Mouse (Mus musculus) kidney, postnatal 0 days (tissue): ENCODE results near the gene Drd3. TPM values are rescaled to one million over a fixed set of nuclear protein-coding genes. Genes with fewer than 3 reads are reported as not detected.

Source experiments
- ATAC-seq: fragments of 200-750 bp; cut with Nextera tagmentation; replicated peaks from 2 replicates; pipeline ENCODE4 v1.8.0; 2017; ENCODE audit warnings: low read depth, moderate number of reproducible peaks, moderate TSS enrichment, moderate library complexity; ENCODE audit not compliant: low FRiP score
- DNase-seq: peaks from one replicate; pipeline ENCODE4 v3.0.0-alpha.2; 2016; ENCODE audit warnings: low spot score
- H3K27ac ChIP-seq: fragments of 300-500 bp; sonication (generic); 2 replicates; pipeline ENCODE4 v1.5.1; 2014; ENCODE audit warnings: mild to moderate bottlenecking
- H3K27me3 ChIP-seq: fragments of 300-500 bp; sonication (generic); 2 replicates; pipeline ENCODE4 v1.6.1; 2014; ENCODE audit warnings: low read length, mixed read lengths; ENCODE audit not compliant: insufficient read depth
- H3K36me3 ChIP-seq: fragments of 300-500 bp; sonication (generic); 2 replicates; pipeline ENCODE4 v1.6.1; 2014; ENCODE audit warnings: low read length, mixed read lengths; ENCODE audit not compliant: insufficient read depth
- H3K4me1 ChIP-seq: fragments of 300-500 bp; sonication (generic); replicated peaks from 2 replicates; pipeline ENCODE4 v1.6.1; 2014; ENCODE audit warnings: antibody characterized with exemption, low read length, mixed read lengths; ENCODE audit not compliant: insufficient read depth
- H3K4me2 ChIP-seq: fragments of 300-500 bp; sonication (generic); 2 replicates; pipeline ENCODE4 v1.6.1; 2014; ENCODE audit warnings: mild to moderate bottlenecking, low read length, moderate library complexity, mixed read lengths
- H3K4me3 ChIP-seq: fragments of 300-500 bp; sonication (generic); replicated peaks from 2 replicates; pipeline ENCODE4 v1.5.1; 2014; ENCODE audit warnings: low read depth, low read length
- H3K9ac ChIP-seq: fragments of 300-500 bp; sonication (generic); 2 replicates; pipeline ENCODE4 v1.6.1; 2014; ENCODE audit warnings: low read depth, low read length
- H3K9me3 ChIP-seq: fragments of 300-500 bp; sonication (generic); replicated peaks from 2 replicates; pipeline ENCODE4 v1.6.1; 2016; ENCODE audit warnings: low read length, inconsistent platforms, mixed read lengths
- CTCF ChIP-seq: IDR thresholded peaks from 2 replicates; pipeline ENCODE4 v1.5.1; 2016; ENCODE audit warnings: antibody characterized with exemption, low read depth, mild to moderate bottlenecking, moderate library complexity
- WGBS: fragments of 180-500 bp; shearing (Covaris S2); extraction: QIAGEN DNeasy Blood & Tissue Kit; methylation state at CpG from one replicate; pipeline ENCODE4 v1.1.7; 2014; 5-methylcytosine and 5-hydroxymethylcytosine counted together
- microRNA-seq: library from miRNA; unstranded; fragments of <30 nt; microRNA quantifications from one replicate; pipeline ENCODE4, GENCODE M21; 2016
- polyA plus RNA-seq: library from polyadenylated mRNA; unstranded; fragments of >200 nt; fragmentation: Nextera tagmentation; extraction: Ambion mirVana; gene quantifications from 2 replicates; pipeline ENCODE4 v1.2.1, GENCODE M21; 2015

Drd3 gene
- polyA plus RNA-seq, 1 experiment from 2014 or later = 0.08 TPM

DNA sequence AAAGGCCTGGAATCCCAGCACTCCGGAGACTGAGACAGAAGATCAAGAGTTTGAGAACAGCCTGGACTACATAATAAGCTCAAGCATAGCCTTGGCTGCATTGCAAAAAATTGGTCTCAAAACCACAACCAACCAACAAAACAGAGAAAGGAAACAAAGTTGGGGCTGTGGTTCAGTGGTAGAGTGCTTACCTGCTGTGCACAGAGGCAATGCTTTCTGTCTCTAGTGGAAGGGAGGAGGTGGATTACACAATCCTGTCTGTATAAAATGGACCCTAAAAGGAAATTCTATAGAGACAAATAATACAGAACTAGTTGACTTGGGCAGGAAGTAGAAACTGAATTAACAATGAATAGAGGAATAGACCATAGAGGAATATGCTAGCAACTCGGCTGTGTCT is 78.1 kb downstream of the Drd3 start:
- ATAC-seq = no peak

DNA sequence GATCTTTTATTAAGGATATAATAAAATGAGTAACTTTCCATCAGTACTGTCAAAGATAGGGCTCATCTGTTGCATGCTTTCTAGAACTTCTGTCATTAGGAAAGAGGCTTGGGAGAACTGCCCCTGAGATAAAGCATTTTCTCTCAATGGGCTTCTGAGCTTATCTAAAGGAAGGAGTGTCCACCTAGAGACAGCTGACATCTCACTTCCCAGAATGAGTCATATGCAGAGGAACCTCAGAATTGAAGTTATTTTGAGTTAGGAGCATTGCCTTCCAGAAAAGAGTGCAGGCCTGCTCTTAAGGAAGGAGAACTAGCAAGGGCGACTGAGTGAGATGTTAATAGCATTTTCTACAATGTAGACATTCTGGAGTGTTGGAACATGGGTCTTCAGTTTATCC is 87.4 kb downstream of the Drd3 start:
- H3K4me2 ChIP-seq = no peak overlapping the region
- H3K4me1 ChIP-seq = no peaks in the 10 kb centered on the region
- H3K36me3 ChIP-seq = no peaks in the 10 kb centered on the region
- TF ChIP-seq CTCF = no peak
- no peak for ATAC-seq
- no peak overlapping the region for H3K4me3 ChIP-seq
- H3K9ac ChIP-seq = no peak overlapping the region
- 91% methylated on average over 1 of the region's 1 CpGs for WGBS
- DNase-seq = no peak
- H3K9me3 ChIP-seq = no peaks in the 10 kb centered on the region
- H3K27ac ChIP-seq = no peak overlapping the region
- no peaks in the 10 kb centered on the region for H3K27me3 ChIP-seq

More for the DNA sequence above, 78.1 kb downstream of the Drd3 start:
- no peak for DNase-seq
- TF ChIP-seq CTCF = no peak
- WGBS = 93% methylated on average over 2 of the region's 2 CpGs
- H3K36me3 ChIP-seq = no peaks in the 10 kb centered on the region
- H3K27ac ChIP-seq = no peak overlapping the region
- H3K4me3 ChIP-seq = no peak overlapping the region
- no peaks in the 10 kb centered on the region for H3K9me3 ChIP-seq
- H3K4me2 ChIP-seq = no peak overlapping the region
- H3K27me3 ChIP-seq = no peaks in the 10 kb centered on the region
- no peak overlapping the region for H3K9ac ChIP-seq
- no peaks in the 10 kb centered on the region for H3K4me1 ChIP-seq

DNA sequence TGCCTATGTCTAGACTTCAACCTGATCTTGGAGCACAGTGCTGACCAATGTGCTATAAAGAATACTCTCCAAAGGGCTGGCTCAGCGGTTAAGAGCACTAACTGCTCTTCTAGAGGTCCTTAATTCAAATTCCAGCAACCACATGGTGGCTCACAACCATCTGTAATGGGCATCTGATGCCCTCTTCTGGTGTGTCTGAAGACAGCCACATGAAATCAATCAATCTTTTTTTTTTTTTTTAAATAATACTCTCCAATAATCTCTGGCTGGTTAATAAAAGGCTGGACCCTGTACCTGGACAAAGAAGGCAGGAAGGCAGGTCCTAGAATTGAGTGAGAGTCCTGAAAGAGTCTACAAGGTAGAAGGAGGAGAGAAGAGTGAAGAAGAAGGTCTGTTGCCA is 96.0 kb downstream of the Drd3 start:
- no peaks in the 10 kb centered on the region for H3K36me3 ChIP-seq
- no peak overlapping the region for H3K27ac ChIP-seq
- ATAC-seq = no peak
- no peak overlapping the region for H3K9ac ChIP-seq
- H3K27me3 ChIP-seq = no peaks in the 10 kb centered on the region
- no peak overlapping the region for H3K4me2 ChIP-seq
- DNase-seq = no peak
- H3K4me1 ChIP-seq = no peaks in the 10 kb centered on the region
- no peak for TF ChIP-seq CTCF
- no peak overlapping the region for H3K4me3 ChIP-seq
- no peaks in the 10 kb centered on the region for H3K9me3 ChIP-seq
- 48% methylated on average over 1 of the region's 1 CpGs for WGBS

DNA sequence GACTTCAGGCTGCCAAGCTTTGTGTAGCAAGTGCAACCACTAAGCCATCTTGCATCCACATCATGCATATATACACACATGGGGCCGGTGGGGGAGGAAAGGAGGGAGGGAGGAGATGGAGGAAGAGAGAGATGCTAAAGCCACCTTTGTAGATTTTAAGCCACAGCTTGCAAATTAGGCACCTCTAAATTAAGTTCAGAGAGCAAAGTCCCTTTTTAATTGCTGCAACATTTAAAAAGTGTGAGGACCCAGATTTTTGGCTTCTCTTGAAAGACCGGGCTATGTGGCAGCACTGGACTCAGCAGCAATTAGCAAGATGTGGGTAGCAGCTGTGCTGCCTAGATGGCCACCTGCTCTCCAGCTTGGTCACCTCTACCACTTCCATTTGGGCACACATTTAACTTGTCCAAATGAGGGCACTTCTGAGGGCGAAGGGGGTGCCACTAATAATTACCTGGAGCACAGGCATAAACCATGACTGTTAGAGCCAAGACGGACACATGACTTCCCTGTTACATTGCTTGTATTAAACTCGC is 105.2 kb downstream of the Drd3 start:
- no peak overlapping the region for H3K4me2 ChIP-seq
- DNase-seq (no peak), ATAC-seq (no peak)
- TF ChIP-seq CTCF = no peak
- H3K27ac ChIP-seq = no peak overlapping the region
- H3K27me3 ChIP-seq = no peaks in the 10 kb centered on the region
- no peak overlapping the region for H3K9ac ChIP-seq
- H3K4me1 ChIP-seq = no peaks in the 10 kb centered on the region
- peaks cover 20% of the 10 kb centered on the region; the same call in 1 of the 2 replicates for H3K36me3 ChIP-seq
- H3K4me3 ChIP-seq = no peak overlapping the region
- no peaks in the 10 kb centered on the region for H3K9me3 ChIP-seq
- 92% methylated on average over 5 of the region's 5 CpGs for WGBS

DNA sequence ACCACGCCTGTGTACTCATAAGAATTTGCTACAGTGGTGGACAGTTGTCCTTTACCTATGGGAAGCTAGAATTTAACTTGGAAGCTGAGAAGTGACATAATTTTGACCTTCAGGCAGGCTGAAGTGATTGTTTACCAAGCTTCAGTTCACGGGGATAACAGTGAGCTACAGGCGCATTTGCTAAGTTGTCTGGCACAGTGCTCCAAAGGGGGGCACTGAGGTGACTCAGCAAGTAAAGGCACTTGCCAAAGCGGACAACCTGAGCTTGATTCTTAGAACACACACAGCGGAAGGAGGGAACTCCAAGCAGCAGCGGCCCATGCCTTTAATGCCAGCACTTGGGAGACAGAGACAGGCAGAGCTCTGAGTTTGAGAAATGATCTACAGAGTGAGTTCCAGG is 106.8 kb downstream of the Drd3 start:
- Histone ChIP-seq H3K9ac (no peak overlapping the region), H3K27ac (no peak overlapping the region), H3K4me2 (no peak overlapping the region), H3K4me1 (no peaks in the 10 kb centered on the region), H3K9me3 (no peaks in the 10 kb centered on the region), H3K36me3 (peaks cover 20% of the 10 kb centered on the region; the same call in 1 of the 2 replicates), H3K4me3 (no peak overlapping the region), H3K27me3 (no peaks in the 10 kb centered on the region)
- no peak for TF ChIP-seq CTCF
- DNase-seq (no peak), ATAC-seq (no peak)
- WGBS = 80% methylated on average over 6 of the region's 6 CpGs

DNA sequence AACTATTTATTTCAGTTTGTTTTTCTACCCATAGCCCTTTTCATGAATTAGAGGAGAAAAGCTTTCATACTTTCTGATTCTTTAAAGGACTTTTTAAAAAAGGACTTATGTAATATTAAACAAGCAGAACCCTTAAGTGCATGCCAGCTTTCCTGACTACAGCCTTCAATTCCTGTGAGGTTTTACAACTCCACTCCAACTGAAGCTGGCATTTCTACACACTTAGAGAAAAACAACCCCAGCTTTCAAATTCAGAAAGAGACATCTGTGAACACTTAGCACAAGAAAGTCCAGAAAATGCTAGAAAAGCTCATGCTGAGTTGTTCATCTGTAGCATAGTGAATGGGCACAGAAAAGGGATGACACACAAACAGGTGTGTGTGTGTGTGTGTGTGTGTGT is 116.0 kb downstream of the Drd3 start:
- Histone ChIP-seq H3K9me3 (no peaks in the 10 kb centered on the region), H3K4me1 (no peaks in the 10 kb centered on the region; the same call in 1 of the 2 replicates), H3K4me3 (no peak overlapping the region), H3K27me3 (no peaks in the 10 kb centered on the region), H3K9ac (no peak overlapping the region), H3K4me2 (no peak overlapping the region), H3K27ac (no peak overlapping the region), H3K36me3 (peaks cover 24% of the 10 kb centered on the region)
- ATAC-seq = no peak
- DNase-seq = no peak
- no peak for TF ChIP-seq CTCF

DNA sequence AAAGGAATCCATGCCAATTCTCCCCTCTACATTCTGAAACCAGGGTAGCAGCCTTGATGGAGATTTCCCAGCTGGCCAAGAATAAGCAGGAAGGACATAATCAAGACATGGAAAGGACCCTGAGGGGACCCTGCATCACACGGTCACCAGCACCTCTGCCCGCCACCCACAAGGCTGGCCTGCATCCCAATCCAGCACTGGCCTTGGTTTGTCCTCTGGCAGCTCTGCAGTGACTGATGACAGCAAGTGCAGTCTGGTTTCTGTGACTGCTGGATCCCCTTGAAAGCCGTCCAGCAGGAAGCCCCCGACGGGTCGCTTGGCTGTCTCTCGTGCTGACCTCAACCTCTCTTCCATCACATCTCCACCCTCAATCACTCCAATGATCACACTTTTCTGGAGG is 117.6 kb downstream of the Drd3 start:
- H3K9me3 ChIP-seq = no peaks in the 10 kb centered on the region
- peaks cover 31% of the 10 kb centered on the region for H3K36me3 ChIP-seq
- H3K27me3 ChIP-seq = no peaks in the 10 kb centered on the region
- H3K4me2 ChIP-seq = no peak overlapping the region
- no peak overlapping the region for H3K27ac ChIP-seq
- ATAC-seq = no peak
- no peak overlapping the region for H3K9ac ChIP-seq
- H3K4me1 ChIP-seq = no peaks in the 10 kb centered on the region; the same call in 1 of the 2 replicates
- DNase-seq = no peak
- TF ChIP-seq CTCF = no peak
- H3K4me3 ChIP-seq = no peak overlapping the region
- 71% methylated on average over 7 of the region's 7 CpGs for WGBS

Small RNA genes lying within 50 kb of the gene (microRNA-seq; reads per million reads assigned to microRNA genes)
- gene Gm25996 = not detected

Other genes with a start within 250 kb of the Drd3 start
- gene Tigit, start 89.9 kb upstream of the Drd3 start, polyA plus RNA-seq = not detected in 2 replicates
- 11.1 and 12.2 TPM in 2 replicates for gene Ccdc191, start 135.8 kb downstream of the Drd3 start, polyA plus RNA-seq
- 22.8 and 24.6 TPM in 2 replicates for gene Qtrt2, start 172.8 kb downstream of the Drd3 start, polyA plus RNA-seq
- gene Zdhhc23, start 225.8 kb downstream of the Drd3 start, polyA plus RNA-seq = 2.0 and 2.3 TPM in 2 replicates